Mouse (Mus musculus) embryonic facial prominence, embryonic 12.5 days (tissue): ENCODE data around the gene Agr3. TPM values are rescaled to one million over a fixed set of nuclear protein-coding genes. Genes with fewer than 3 reads are reported as not detected.
A peak's percentile ranks its signal among the peaks of the same experiment; 100 is the strongest.

Source experiments
- ATAC-seq: fragments of 200-750 bp; cut with Nextera tagmentation; 2 replicates; pipeline ENCODE4 v1.8.0; 2017; ENCODE audit not compliant: insufficient number of reproducible peaks, insufficient read depth, low FRiP score, low TSS enrichment
- H3K27ac ChIP-seq: fragments of 300-500 bp; sonication (generic); 2 replicates; pipeline ENCODE4 v1.5.1; 2016; ENCODE audit warnings: mild to moderate bottlenecking
- H3K27me3 ChIP-seq: fragments of 300-500 bp; sonication (generic); 2 replicates; pipeline ENCODE4 v1.6.1; 2016; ENCODE audit warnings: mild to moderate bottlenecking, moderate library complexity
- H3K36me3 ChIP-seq: fragments of 300-500 bp; sonication (generic); 2 replicates; pipeline ENCODE4 v1.6.1; 2016; ENCODE audit warnings: mild to moderate bottlenecking
- H3K4me1 ChIP-seq: fragments of 300-500 bp; sonication (generic); 2 replicates; pipeline ENCODE4 v1.6.1; 2016
- H3K4me2 ChIP-seq: fragments of 300-500 bp; sonication (generic); replicated peaks from 2 replicates; pipeline ENCODE4 v1.6.1; 2016; ENCODE audit warnings: mild to moderate bottlenecking, moderate library complexity
- H3K4me3 ChIP-seq: fragments of 300-500 bp; sonication (generic); 2 replicates; pipeline ENCODE4 v1.5.1; 2016; ENCODE audit warnings: mild to moderate bottlenecking
- H3K9ac ChIP-seq: fragments of 300-500 bp; sonication (generic); 2 replicates; pipeline ENCODE4 v1.6.1; 2016; ENCODE audit warnings: mild to moderate bottlenecking, moderate library complexity
- H3K9me3 ChIP-seq: fragments of 300-500 bp; sonication (generic); 2 replicates; pipeline ENCODE4 v1.6.1; 2016; ENCODE audit warnings: mild to moderate bottlenecking, moderate library complexity
- whole genome bisulfite sequencing: fragments of 180-500 bp; shearing (Covaris S2); methylation state at CpG from one replicate; pipeline ENCODE4 v1.1.7; 2016; 5-methylcytosine and 5-hydroxymethylcytosine counted together
- polyA plus RNA-seq: library from polyadenylated mRNA; unstranded; fragments of >200 nt; fragmentation: Nextera tagmentation; extraction: Ambion mirVana; gene quantifications from 2 replicates; pipeline ENCODE4 v1.2.1, GENCODE M21; 2016

The Agr3 gene
- polyA plus RNA-seq = 0.76 and 1.9 TPM in 2 replicates

DNA sequence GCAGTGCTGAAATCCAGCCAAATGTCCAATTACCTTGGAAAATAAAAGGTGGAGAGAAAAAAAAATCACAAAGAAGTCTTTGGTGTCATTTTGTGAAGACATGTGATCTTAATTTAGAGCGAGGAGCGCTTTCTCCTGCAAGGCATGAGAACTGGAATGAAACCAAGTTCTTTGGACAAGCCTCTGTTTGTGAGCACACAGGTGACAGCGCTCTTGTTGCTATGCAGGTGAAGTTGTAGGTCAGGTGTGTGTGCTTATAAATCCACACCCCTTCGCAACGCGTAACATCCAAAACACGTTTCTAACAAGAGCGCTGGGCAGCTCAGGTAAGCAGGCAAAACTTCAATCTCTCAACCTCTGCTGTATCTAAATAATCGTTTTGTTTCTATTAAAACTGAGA is at the start of gene Agr3:
Agr3 (plus strand) TSS at position 219 of the 400 bp plus-strand sequence.
- Histone ChIP-seq H3K27ac (no peak within 1 kb of the TSS), H3K36me3 (no peaks in the 10 kb centered on the region), H3K4me2 (no peak within 1 kb of the TSS), H3K9me3 (no peaks in the 10 kb centered on the region), H3K4me1 (no peaks in the 10 kb centered on the region), H3K27me3 (no peaks in the 10 kb centered on the region), H3K9ac (no peak within 1 kb of the TSS), H3K4me3 (no peak within 1 kb of the TSS)
- WGBS = 81% methylated on average over 9 of the region's 9 CpGs
- ATAC-seq = no peak

DNA sequence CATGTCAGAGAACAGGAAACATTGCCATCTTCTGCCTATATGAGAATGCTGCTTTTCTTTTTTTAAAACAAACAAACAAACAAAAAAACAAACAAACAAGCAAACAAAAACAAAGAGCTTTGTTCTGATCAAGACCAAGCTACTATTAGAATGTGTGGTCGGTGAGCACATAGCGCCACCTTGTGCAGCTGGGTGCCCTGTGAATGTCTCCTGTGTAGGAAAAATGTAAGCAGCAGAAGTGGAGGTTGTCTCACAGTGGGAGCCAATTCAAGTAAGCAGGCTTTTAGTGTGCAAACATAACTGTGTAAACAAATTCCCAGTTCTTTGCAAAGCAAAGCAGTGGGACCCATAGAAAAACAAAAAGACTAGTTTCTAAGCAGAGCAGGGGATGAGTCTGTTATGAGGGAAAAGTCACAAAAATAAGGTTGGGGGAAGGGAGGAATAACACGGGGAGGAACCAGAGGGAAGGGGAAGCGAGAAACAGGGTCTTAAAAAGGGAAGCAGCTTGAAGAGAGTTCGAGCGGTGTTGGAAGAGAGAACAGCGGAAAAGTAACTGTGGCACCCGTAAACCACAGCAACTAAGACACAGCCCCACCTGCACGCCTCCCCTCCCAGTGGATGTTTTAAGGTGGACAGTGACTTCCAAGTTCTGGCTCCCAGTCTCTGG is 40.4 kb upstream of the Agr3 start:
- H3K36me3 ChIP-seq = no peaks in the 10 kb centered on the region
- H3K27me3 ChIP-seq = no peaks in the 10 kb centered on the region
- H3K9ac ChIP-seq = no peak overlapping the region
- H3K4me1 ChIP-seq = no peaks in the 10 kb centered on the region
- ATAC-seq = no peak
- H3K9me3 ChIP-seq = no peaks in the 10 kb centered on the region
- H3K27ac ChIP-seq = no peak overlapping the region
- H3K4me3 ChIP-seq = no peak overlapping the region
- H3K4me2 ChIP-seq = no peak overlapping the region
- 51% methylated on average over 9 of the region's 9 CpGs for WGBS

DNA sequence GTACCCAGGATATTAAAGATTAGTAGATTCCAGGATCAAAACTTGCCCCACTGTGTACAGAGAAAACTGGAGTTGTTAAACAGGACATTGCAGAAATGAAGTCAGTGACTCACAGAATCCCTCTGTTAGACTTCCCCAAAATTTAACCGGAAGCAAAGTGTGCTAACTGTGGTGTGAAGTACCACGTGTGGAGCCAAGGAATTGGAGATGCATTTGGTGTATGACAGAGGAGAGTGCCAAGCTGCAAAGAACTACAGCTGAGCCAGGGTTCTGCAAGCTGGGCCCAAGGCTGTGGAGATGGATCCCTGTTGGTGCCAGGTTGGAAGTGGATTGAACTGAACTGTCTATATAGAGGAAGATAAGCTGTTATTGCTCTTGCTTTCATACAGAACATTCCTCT is 36.0 kb upstream of the Agr3 start:
- no peak overlapping the region for H3K27ac ChIP-seq
- H3K4me1 ChIP-seq = no peaks in the 10 kb centered on the region
- H3K9ac ChIP-seq = no peak overlapping the region
- no peaks in the 10 kb centered on the region for H3K9me3 ChIP-seq
- H3K4me3 ChIP-seq = no peak overlapping the region
- no peak overlapping the region for H3K4me2 ChIP-seq
- 72% methylated on average over 2 of the region's 2 CpGs for whole genome bisulfite sequencing
- no peaks in the 10 kb centered on the region for H3K27me3 ChIP-seq
- ATAC-seq = no peak
- no peaks in the 10 kb centered on the region for H3K36me3 ChIP-seq

DNA sequence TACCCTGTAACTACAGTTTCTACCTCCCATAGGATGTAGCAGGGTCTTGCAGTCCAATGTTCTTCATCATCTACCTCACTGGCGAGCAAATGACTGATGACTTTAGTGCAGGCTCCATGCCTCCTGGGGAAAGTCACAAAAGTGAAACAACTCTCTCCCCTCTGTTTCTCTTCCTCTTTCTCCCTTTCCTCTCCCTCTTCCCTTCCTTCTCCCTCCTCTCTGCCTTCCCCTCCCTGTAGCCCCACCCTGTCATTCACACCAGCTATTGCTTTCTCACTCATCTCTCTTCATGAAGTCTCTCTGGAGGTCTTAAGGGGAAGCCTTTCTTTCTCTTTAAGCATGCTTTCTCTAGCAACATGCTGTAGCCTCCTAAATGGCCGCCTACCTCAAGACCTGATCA is 34.7 kb upstream of the Agr3 start:
- ATAC-seq = no peak
- H3K27ac ChIP-seq = no peak overlapping the region
- no peak overlapping the region for H3K9ac ChIP-seq
- H3K4me3 ChIP-seq = no peak overlapping the region
- WGBS = 75% methylated on average over 2 of the region's 2 CpGs
- no peaks in the 10 kb centered on the region for H3K27me3 ChIP-seq
- H3K9me3 ChIP-seq = no peaks in the 10 kb centered on the region
- H3K36me3 ChIP-seq = no peaks in the 10 kb centered on the region
- H3K4me1 ChIP-seq = no peaks in the 10 kb centered on the region
- H3K4me2 ChIP-seq = no peak overlapping the region

DNA sequence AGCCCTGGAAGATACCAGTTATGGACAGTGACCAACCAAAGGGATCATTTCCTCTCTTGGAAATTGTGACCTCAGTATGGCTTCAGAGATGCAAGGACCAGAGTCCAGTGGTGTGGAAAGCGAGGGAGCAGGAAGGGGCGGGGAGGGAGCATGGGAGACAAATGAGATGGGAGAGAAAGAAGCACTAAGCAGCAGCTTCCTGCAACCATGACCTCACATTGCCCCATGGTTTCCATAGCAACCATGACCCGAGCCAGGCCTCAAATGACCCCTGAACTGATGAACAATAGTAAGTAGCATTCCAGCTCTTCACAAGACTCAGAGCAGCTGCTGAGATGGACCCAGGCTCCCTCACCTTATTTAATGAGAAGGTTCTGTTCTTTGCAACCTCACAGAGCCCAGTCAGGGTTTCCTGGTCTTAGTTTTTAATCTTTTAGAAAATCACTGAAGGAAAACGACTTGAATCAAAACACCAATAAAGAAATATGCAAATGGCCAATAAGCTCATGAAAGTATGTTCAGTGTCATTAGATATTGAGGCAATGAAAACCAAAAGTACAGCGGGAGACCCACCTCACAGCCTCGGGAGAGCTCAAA is 31.0 kb upstream of the Agr3 start:
- Histone ChIP-seq H3K27ac (no peak overlapping the region), H3K27me3 (no peaks in the 10 kb centered on the region), H3K4me2 (no peak overlapping the region), H3K36me3 (no peaks in the 10 kb centered on the region), H3K4me1 (no peaks in the 10 kb centered on the region), H3K4me3 (no peak overlapping the region), H3K9me3 (no peaks in the 10 kb centered on the region), H3K9ac (no peak overlapping the region)
- ATAC-seq = peak; percentile 84; the same call in 1 of the 2 replicates
- WGBS = 41% methylated on average over 6 of the region's 6 CpGs

DNA sequence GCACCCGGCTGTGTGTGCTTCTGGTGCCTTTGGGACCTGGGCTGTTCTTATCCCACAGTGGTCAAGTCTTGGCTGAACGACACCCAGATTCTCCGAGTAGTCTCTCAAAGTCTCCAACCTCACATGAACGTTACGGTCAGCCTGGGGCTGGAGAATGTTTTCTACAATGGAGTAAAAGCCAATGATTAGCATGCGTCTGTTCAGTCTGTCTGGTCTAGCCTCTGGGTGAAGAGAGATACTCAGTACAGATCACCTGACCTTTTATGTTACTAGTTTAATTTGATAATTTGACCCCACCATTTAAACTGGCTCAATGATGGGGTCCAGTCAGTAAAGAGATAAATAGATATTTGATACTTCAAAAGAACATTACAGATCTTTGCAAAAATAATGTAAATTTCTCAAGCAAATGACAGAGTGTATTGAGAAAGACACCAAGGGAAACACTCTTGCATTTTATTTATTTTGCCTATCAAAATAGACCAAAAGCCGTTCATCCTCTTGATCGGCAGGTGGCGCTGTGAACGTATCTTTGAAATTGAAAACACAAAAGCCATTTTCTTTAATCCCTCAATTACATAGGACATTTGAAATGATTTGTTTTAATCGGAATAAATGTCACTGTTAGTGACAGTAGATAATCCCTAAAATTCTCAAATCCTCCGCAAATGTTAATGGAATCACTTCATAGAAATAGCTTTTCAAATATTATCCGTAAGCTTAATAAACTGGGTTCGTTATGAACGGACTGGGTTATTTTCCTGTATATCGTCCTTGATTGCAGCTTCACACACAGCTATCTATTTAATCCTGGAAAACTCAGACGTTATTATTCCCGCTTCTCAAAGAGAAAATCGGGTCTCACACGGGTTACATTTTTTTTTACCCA is 29.3 kb upstream of the Agr3 start:
- Histone ChIP-seq H3K4me1 (no peaks in the 10 kb centered on the region), H3K27ac (no peak overlapping the region), H3K9me3 (no peaks in the 10 kb centered on the region), H3K4me2 (peak overlapping the region; percentile 51), H3K4me3 (peak overlapping the region; percentile 25), H3K27me3 (no peaks in the 10 kb centered on the region), H3K9ac (no peak overlapping the region), H3K36me3 (no peaks in the 10 kb centered on the region)
- ATAC-seq = no peak
- WGBS = 23% methylated on average over 20 of the region's 20 CpGs

DNA sequence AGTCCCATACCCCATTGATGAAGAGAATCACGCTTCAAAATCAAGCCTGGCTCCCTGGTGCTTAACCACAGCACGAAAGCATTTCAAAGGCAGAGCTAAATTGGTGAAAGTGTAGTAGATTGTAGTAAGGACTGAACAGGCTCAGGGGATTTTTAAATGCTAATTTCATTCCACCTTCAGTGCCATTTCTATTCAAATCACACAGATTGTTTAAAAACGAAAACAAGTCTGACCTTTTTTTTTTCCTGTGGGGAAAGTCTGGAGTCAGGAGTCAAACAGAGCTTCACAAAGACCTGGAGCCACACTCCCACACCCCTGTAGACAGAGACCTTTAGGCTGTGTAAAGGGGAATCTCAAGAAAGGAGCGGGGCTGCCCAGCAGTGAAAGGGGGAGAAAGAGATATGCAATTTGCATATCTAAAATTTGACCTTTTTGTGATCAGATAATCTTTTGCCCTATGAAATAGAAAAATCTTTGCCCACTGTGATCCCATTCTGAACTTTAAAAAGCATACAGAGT is 28.6 kb upstream of the Agr3 start:
- WGBS = 14% methylated on average over 4 of the region's 4 CpGs

DNA sequence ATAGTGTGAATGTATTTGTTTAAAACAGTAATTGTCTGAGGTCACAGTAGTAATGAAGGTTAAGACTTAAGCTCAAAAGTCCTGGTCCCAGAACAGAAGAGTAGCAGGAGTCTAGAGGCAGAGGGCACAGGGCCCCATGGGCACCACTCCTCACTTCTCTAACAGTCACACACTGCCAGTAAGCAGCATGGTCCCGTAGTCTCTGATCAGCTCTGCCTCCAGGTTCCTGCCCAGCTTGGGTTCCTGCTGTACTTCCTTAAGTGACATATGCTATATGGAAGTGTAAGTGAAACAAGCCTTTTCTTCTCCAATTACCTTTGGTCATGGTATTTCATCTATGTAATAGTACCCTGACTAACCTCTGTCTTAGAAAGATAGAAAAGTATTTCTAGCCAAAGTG is 14.8 kb upstream of the Agr3 start:
- Histone ChIP-seq H3K9me3 (no peaks in the 10 kb centered on the region), H3K4me2 (no peak overlapping the region), H3K27me3 (no peaks in the 10 kb centered on the region), H3K4me3 (no peak overlapping the region), H3K4me1 (no peaks in the 10 kb centered on the region), H3K27ac (no peak overlapping the region), H3K36me3 (no peaks in the 10 kb centered on the region), H3K9ac (no peak overlapping the region)
- no peak for ATAC-seq
- WGBS = 83% methylated on average over 1 of the region's 1 CpGs

More for the DNA sequence above, 28.6 kb upstream of the Agr3 start:
- H3K27ac ChIP-seq = no peak overlapping the region
- H3K4me3 ChIP-seq = peak overlapping the region; percentile 25
- H3K4me1 ChIP-seq = no peaks in the 10 kb centered on the region
- ATAC-seq = no peak
- H3K27me3 ChIP-seq = no peaks in the 10 kb centered on the region
- no peaks in the 10 kb centered on the region for H3K36me3 ChIP-seq
- no peak overlapping the region for H3K9ac ChIP-seq
- H3K4me2 ChIP-seq = peak overlapping the region; percentile 51
- no peaks in the 10 kb centered on the region for H3K9me3 ChIP-seq

DNA sequence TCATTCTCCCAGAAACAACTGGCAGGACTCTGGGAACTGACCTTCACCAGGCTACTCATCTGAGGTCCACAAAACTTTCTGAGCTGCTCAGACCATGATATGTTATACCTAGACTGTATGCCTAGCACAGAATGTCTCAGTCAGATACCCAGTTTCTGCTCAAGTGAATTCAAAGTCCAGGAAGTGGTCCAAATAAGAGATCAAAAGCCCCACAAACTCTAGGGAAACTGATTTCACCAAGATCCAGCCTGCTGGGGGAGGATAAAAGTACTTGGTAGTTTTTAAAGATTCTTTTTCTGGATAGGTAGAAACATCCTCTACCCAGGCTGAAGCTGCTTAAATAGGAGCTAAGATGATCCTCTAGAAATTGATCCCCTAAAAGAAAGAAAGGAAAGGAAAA is 9.6 kb upstream of the Agr3 start:
- no peak for ATAC-seq
- no peak overlapping the region for H3K4me3 ChIP-seq
- no peak overlapping the region for H3K27ac ChIP-seq
- no peak overlapping the region for H3K9ac ChIP-seq
- H3K9me3 ChIP-seq = no peaks in the 10 kb centered on the region
- no peaks in the 10 kb centered on the region for H3K36me3 ChIP-seq
- no peak overlapping the region for H3K4me2 ChIP-seq
- H3K4me1 ChIP-seq = no peaks in the 10 kb centered on the region
- H3K27me3 ChIP-seq = no peaks in the 10 kb centered on the region

DNA sequence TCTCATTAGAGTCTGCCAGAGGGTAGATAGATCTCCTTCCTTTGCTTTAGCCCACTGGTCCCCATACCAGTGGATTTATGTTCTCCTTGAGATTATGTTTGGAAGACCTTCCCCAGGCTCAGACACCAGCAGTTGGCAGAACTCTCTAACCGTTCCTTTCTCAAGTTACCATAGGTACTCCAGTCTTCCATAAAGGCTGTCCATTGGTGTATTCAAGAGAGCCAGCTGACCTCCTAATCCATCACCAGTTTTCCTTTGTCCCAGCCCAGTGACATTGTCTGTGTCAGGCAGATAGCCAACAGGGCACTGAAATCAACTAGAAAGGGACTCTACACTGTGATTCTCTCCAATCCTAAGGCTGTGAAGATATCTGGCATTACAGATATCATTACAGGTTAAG is 9.0 kb upstream of the Agr3 start:
- Histone ChIP-seq H3K9me3 (no peaks in the 10 kb centered on the region), H3K4me2 (no peak overlapping the region), H3K4me1 (no peaks in the 10 kb centered on the region), H3K36me3 (no peaks in the 10 kb centered on the region), H3K4me3 (no peak overlapping the region), H3K9ac (no peak overlapping the region), H3K27me3 (no peaks in the 10 kb centered on the region), H3K27ac (no peak overlapping the region)
- no peak for ATAC-seq
- 63% methylated on average over 1 of the region's 1 CpGs for WGBS

DNA sequence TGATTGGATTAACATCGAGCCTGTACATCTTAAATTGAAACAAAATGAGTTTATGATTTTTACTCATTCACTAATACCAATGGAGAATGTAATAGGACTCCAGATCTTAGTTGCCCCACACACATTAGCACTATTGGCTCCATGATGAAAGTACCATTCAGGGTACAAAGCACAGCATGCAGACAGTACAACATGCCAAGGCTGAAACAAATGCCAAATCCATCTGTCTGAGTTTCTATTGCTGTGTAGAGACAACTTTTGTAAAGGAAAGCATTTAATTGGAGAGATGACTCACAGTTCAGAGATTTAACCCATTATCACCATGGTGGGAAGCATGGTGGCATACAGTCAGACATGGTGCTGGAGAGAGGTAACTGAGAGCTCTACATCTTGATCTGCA is 7.4 kb upstream of the Agr3 start:
- no peak overlapping the region for H3K4me2 ChIP-seq
- no peaks in the 10 kb centered on the region for H3K4me1 ChIP-seq
- no peak overlapping the region for H3K4me3 ChIP-seq
- H3K9ac ChIP-seq = no peak overlapping the region
- no peak for ATAC-seq
- H3K36me3 ChIP-seq = no peaks in the 10 kb centered on the region
- H3K27ac ChIP-seq = no peak overlapping the region
- H3K9me3 ChIP-seq = no peaks in the 10 kb centered on the region
- 70% methylated on average over 1 of the region's 1 CpGs for WGBS
- no peaks in the 10 kb centered on the region for H3K27me3 ChIP-seq

DNA sequence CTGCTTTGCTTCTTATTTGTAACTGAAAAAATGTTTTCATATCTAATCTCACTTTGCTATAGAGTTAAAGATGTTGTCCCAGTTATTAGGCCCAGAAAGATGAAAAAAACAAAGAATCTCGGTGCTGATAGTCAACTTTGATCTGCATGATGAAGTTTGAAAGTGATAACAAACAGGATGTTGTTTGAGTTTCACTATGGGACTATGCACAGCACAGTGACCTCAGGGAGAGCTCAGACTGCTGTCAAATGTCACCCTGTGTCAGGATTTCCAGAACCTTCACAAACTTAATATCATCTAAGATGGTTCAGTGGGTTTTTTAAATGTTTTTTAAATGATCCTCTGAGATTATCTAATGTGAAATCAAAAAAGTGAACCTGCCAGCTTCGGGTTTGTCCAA is 2.4 kb downstream of the Agr3 start:
- Histone ChIP-seq H3K4me2 (no peak overlapping the region), H3K27me3 (no peaks in the 10 kb centered on the region), H3K9ac (no peak overlapping the region), H3K27ac (no peak overlapping the region), H3K4me3 (no peak overlapping the region), H3K36me3 (no peaks in the 10 kb centered on the region), H3K4me1 (no peaks in the 10 kb centered on the region), H3K9me3 (no peaks in the 10 kb centered on the region)
- 80% methylated on average over 2 of the region's 2 CpGs for WGBS
- no peak for ATAC-seq
